Mouse (Mus musculus): ENCODE measurements around the gene Ube2d1. TPM values are rescaled to one million over a fixed set of nuclear protein-coding genes. Genes with fewer than 3 reads are reported as not detected.

Gene Ube2d1
- polyA plus RNA-seq, 1 experiment from 2014 or later = 150 TPM

DNA sequence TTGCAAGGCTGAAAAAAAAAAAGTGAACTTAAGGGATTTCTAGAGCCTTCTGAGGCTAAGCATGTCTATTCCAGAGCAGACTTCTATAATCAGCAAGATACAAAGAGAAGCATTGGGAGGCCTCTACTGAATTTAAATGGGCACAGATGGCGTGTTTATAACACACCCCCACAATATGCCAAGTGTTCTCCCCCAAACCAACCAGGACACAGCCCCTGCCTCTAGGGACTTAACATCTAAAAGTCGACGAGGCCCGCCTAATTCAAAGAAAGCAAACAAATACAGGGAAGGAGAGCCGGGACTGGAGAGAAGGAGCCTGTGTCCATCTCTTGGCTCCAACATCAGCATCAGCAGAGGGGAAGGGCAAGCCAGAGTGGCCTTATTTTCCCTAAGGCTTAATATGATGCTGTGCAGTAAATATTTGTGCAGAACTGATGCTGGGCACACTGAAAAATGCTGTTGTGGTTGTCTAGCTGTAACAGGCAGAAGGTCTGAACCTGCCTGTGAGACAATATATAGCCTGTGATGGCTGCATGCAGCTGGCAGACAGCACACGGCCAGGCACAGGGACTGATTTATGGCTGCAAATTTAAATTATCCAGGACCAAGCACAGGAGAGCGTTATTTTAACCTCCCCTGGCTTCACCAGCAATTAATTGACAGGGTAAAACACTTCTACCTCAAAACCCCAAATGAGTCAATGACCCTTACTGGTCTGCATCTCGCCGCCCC is 11.9 kb downstream of the Ube2d1 start:
- no peak for DNase-seq (ENCODE audit: low spot score)
- WGBS = 72% methylated on average over 9 of the region's 9 CpGs
- 0 out of 2 replicates have a peak, but pooled peaks have one; percentile 36 for ATAC-seq (replicated peaks; ENCODE audit: low FRiP score)
- Histone ChIP-seq H3K4me3 (ENCODE audit: low read depth, low read length) (no peak overlapping the region), H3K4me2 (ENCODE audit: low read depth, low read length, severe bottlenecking) (no peak overlapping the region), H3K4me1 (replicated peaks; ENCODE audit: control insufficient read depth, insufficient read depth, low read length) (no peaks in the 10 kb centered on the region), H3K36me3 (ENCODE audit: control insufficient read depth, insufficient read depth, low read length) (no peaks in the 10 kb centered on the region; the same call in 1 of the 2 replicates), H3K9me3 (ENCODE audit: control insufficient read depth, low read length) (no peaks in the 10 kb centered on the region), H3K9ac (ENCODE audit: low read length) (no peak overlapping the region), H3K27ac (ENCODE audit: low read depth, low read length) (no peak overlapping the region), H3K27me3 (ENCODE audit: control insufficient read depth, insufficient read depth, low read length) (no peaks in the 10 kb centered on the region)

DNA sequence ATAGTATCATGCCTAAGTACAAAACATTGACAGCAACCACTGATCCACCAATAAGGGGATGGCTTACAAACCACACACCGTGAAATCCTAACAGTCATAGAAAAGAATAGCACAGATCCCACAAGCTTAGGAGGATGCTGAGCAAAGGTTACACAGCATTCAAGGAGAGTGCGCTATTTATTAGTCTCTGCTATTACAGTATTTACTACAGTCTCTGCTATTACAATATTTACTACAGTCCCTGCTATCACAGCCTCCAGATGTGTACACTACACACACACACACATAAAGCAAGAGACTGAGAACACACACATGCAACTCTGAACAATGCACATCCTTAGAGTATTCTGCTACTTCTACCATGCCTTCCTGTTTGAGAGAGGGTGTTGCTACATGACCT is 17.1 kb downstream of the Ube2d1 start:
- WGBS = 95% methylated on average over 2 of the region's 2 CpGs

DNA sequence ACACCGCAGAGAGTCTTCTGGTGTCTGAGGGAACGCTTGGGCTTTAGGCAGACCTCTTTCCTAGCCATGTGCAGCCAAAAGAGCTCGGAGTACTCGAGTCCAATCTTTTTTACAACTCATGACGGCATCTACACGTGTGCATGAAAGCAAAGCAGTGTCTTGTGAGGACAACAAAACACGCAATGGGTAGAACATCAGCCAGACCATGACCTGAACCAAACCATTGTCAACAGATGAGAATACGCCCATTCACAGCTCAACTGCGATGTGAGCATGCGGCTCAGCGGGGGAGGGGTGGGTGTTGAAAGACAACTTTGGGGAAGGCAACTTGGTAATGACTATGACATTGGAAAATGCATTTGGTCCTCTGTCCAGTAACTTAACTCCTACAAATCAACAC is 17.6 kb downstream of the Ube2d1 start:
- H3K27ac ChIP-seq (ENCODE audit: low read depth, low read length) = no peak overlapping the region
- H3K9me3 ChIP-seq (ENCODE audit: control insufficient read depth, low read length) = no peaks in the 10 kb centered on the region
- no peaks in the 10 kb centered on the region for H3K4me1 ChIP-seq (replicated peaks; ENCODE audit: control insufficient read depth, insufficient read depth, low read length)
- H3K4me2 ChIP-seq (ENCODE audit: low read depth, low read length, severe bottlenecking) = no peak overlapping the region
- no peak for ATAC-seq (replicated peaks; ENCODE audit: low FRiP score)
- no peaks in the 10 kb centered on the region for H3K36me3 ChIP-seq (ENCODE audit: control insufficient read depth, insufficient read depth, low read length)
- WGBS = 87% methylated on average over 11 of the region's 11 CpGs
- no peak for DNase-seq (ENCODE audit: low spot score)
- H3K9ac ChIP-seq (ENCODE audit: low read length) = no peak overlapping the region
- H3K27me3 ChIP-seq (ENCODE audit: control insufficient read depth, insufficient read depth, low read length) = no peaks in the 10 kb centered on the region
- H3K4me3 ChIP-seq (ENCODE audit: low read depth, low read length) = no peak overlapping the region

More for the DNA sequence above, 17.1 kb downstream of the Ube2d1 start:
- Histone ChIP-seq H3K36me3 (ENCODE audit: control insufficient read depth, insufficient read depth, low read length) (no peaks in the 10 kb centered on the region), H3K4me2 (ENCODE audit: low read depth, low read length, severe bottlenecking) (no peak overlapping the region), H3K9ac (ENCODE audit: low read length) (no peak overlapping the region), H3K27ac (ENCODE audit: low read depth, low read length) (no peak overlapping the region), H3K4me3 (ENCODE audit: low read depth, low read length) (no peak overlapping the region), H3K27me3 (ENCODE audit: control insufficient read depth, insufficient read depth, low read length) (no peaks in the 10 kb centered on the region), H3K4me1 (replicated peaks; ENCODE audit: control insufficient read depth, insufficient read depth, low read length) (no peaks in the 10 kb centered on the region), H3K9me3 (ENCODE audit: control insufficient read depth, low read length) (no peaks in the 10 kb centered on the region)
- DNase-seq (ENCODE audit: low spot score) = no peak
- ATAC-seq (replicated peaks; ENCODE audit: low FRiP score) = no peak

DNA sequence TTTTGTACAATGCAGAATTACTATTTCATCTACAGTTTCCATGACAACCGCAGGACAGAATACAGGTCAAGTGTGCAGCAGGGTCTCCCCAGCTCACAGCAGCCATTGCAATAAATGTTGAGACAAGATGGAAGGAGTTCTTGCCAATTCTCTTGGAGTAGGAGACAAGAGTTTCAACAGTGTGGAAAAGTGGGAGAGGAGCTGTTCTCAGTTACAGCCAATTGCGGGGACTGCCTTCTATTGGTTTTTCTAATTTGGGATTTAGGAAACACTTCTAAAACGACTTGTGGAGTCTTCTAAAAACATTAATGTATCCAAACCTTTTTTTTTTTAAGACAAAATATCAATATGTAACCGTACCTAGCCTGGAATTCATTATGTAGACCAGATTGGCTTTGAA is 20.0 kb downstream of the Ube2d1 start:
- Histone ChIP-seq H3K27me3 (ENCODE audit: control insufficient read depth, insufficient read depth, low read length) (no peaks in the 10 kb centered on the region), H3K4me3 (ENCODE audit: low read depth, low read length) (no peak overlapping the region), H3K4me2 (ENCODE audit: low read depth, low read length, severe bottlenecking) (no peak overlapping the region), H3K27ac (ENCODE audit: low read depth, low read length) (no peak overlapping the region), H3K36me3 (ENCODE audit: control insufficient read depth, insufficient read depth, low read length) (no peaks in the 10 kb centered on the region; the same call in 1 of the 2 replicates), H3K9ac (ENCODE audit: low read length) (no peak overlapping the region), H3K4me1 (replicated peaks; ENCODE audit: control insufficient read depth, insufficient read depth, low read length) (no peaks in the 10 kb centered on the region), H3K9me3 (ENCODE audit: control insufficient read depth, low read length) (no peaks in the 10 kb centered on the region)
- ATAC-seq (replicated peaks; ENCODE audit: low FRiP score) = no peak
- 88% methylated on average over 4 of the region's 4 CpGs for WGBS
- DNase-seq (ENCODE audit: low spot score) = no peak

DNA sequence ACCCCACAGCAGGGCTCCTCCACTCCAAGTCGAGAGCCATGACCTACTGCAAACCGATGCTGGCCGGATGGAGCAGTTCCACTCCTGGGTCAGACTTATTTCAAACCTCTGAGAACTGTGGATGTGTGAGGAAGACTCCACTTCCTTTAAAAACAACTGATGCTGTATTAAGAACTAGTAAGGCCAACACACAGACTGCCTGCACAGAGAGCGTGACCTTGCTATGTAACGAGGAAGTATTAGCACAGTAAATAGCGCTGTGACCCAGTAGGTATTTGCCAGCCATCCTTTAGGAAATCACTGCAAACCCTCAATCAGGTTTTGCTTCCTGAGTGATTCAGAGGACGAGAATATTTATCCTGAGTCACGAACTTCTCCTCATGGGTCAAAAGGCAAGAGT is 23.4 kb downstream of the Ube2d1 start:
- H3K27me3 ChIP-seq (ENCODE audit: control insufficient read depth, insufficient read depth, low read length) = no peaks in the 10 kb centered on the region
- no peak for ATAC-seq (replicated peaks; ENCODE audit: low FRiP score)
- H3K9me3 ChIP-seq (ENCODE audit: control insufficient read depth, low read length) = no peaks in the 10 kb centered on the region
- no peak overlapping the region for H3K4me2 ChIP-seq (ENCODE audit: low read depth, low read length, severe bottlenecking)
- H3K9ac ChIP-seq (ENCODE audit: low read length) = no peak overlapping the region
- WGBS = 88% methylated on average over 8 of the region's 8 CpGs
- H3K4me3 ChIP-seq (ENCODE audit: low read depth, low read length) = no peak overlapping the region
- no peaks in the 10 kb centered on the region; the same call in 1 of the 2 replicates for H3K36me3 ChIP-seq (ENCODE audit: control insufficient read depth, insufficient read depth, low read length)
- H3K4me1 ChIP-seq (replicated peaks; ENCODE audit: control insufficient read depth, insufficient read depth, low read length) = no peaks in the 10 kb centered on the region
- no peak overlapping the region for H3K27ac ChIP-seq (ENCODE audit: low read depth, low read length)
- DNase-seq (ENCODE audit: low spot score) = no peak

DNA sequence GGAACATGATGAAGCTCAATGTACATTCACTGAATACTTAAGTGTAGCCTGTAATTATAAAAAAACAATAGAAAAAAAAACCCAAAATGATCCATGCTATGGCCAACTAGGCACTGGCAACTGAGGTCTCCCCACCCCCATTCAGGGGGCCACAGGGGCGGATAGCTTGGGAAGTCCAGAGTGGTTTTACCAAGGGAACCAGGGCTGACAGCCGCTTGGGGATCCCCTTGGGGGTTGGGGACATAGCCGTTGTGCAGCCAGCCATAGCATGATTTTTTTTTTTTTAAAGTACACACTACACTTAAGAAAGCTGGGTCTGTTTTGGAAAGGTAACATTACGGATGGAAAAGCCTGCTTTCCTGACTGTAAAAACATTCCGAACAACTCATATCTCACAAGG is 26.1 kb downstream of the Ube2d1 start:
- no peaks in the 10 kb centered on the region for H3K9me3 ChIP-seq (ENCODE audit: control insufficient read depth, low read length)
- H3K4me2 ChIP-seq (ENCODE audit: low read depth, low read length, severe bottlenecking) = no peak overlapping the region
- ATAC-seq (replicated peaks; ENCODE audit: low FRiP score) (no peak), DNase-seq (ENCODE audit: low spot score) (no peak)
- no peak overlapping the region for H3K4me3 ChIP-seq (ENCODE audit: low read depth, low read length)
- H3K27ac ChIP-seq (ENCODE audit: low read depth, low read length) = no peak overlapping the region
- H3K36me3 ChIP-seq (ENCODE audit: control insufficient read depth, insufficient read depth, low read length) = no peaks in the 10 kb centered on the region; the same call in 1 of the 2 replicates
- H3K9ac ChIP-seq (ENCODE audit: low read length) = no peak overlapping the region
- H3K4me1 ChIP-seq (replicated peaks; ENCODE audit: control insufficient read depth, insufficient read depth, low read length) = no peaks in the 10 kb centered on the region
- no peaks in the 10 kb centered on the region for H3K27me3 ChIP-seq (ENCODE audit: control insufficient read depth, insufficient read depth, low read length)
- WGBS = 93% methylated on average over 5 of the region's 5 CpGs

DNA sequence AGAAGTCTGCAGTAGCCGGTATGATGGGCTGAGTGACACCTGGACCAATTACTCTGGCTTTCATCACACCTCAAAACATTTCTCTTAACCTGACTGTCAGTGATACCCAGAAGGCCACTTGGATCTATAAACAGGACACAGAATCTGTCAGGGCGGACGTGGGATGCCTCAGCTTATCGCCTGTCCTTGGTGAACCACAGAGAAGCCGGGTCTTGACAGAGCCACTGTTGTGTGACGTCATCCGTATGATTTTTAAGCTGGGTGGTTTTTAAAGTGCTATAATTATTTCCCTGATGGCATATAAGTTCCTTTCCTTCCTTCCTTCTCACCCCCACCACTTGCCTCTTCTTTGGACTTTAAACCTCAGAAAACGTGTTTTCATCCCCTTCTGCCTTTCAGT is 26.5 kb downstream of the Ube2d1 start:
- H3K27ac ChIP-seq (ENCODE audit: low read depth, low read length) = no peak overlapping the region
- H3K36me3 ChIP-seq (ENCODE audit: control insufficient read depth, insufficient read depth, low read length) = no peaks in the 10 kb centered on the region; the same call in 1 of the 2 replicates
- no peak for DNase-seq (ENCODE audit: low spot score)
- no peaks in the 10 kb centered on the region for H3K27me3 ChIP-seq (ENCODE audit: control insufficient read depth, insufficient read depth, low read length)
- ATAC-seq (replicated peaks; ENCODE audit: low FRiP score) = no peak
- WGBS = 93% methylated on average over 8 of the region's 8 CpGs
- no peaks in the 10 kb centered on the region for H3K4me1 ChIP-seq (replicated peaks; ENCODE audit: control insufficient read depth, insufficient read depth, low read length)
- no peaks in the 10 kb centered on the region for H3K9me3 ChIP-seq (ENCODE audit: control insufficient read depth, low read length)
- H3K4me3 ChIP-seq (ENCODE audit: low read depth, low read length) = no peak overlapping the region
- H3K4me2 ChIP-seq (ENCODE audit: low read depth, low read length, severe bottlenecking) = no peak overlapping the region
- H3K9ac ChIP-seq (ENCODE audit: low read length) = no peak overlapping the region

DNA sequence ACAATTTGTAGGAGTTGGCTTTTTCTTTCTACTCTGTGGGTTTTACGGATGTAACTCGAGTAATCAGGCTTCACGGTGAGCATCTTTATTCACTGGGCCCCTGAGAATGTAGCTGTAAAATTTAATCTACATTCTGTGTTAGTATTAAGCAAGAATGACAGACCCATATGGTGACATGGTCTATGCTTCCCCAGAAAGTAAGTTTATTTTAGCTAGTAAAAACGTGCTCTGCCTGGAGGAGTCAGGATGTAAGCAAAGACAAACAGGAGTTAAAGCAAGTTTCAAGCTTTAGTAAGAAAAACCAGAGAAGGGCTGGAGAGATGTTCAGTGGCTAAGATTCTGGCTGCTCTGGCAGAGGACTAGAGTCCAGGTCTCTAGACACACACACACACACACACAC is 31.9 kb downstream of the Ube2d1 start:
- no peak for DNase-seq (ENCODE audit: low spot score)
- Histone ChIP-seq H3K4me2 (ENCODE audit: low read depth, low read length, severe bottlenecking) (no peak overlapping the region), H3K27me3 (ENCODE audit: control insufficient read depth, insufficient read depth, low read length) (no peaks in the 10 kb centered on the region), H3K4me1 (replicated peaks; ENCODE audit: control insufficient read depth, insufficient read depth, low read length) (no peaks in the 10 kb centered on the region), H3K27ac (ENCODE audit: low read depth, low read length) (no peak overlapping the region), H3K4me3 (ENCODE audit: low read depth, low read length) (no peak overlapping the region), H3K9ac (ENCODE audit: low read length) (no peak overlapping the region), H3K9me3 (ENCODE audit: control insufficient read depth, low read length) (no peaks in the 10 kb centered on the region), H3K36me3 (ENCODE audit: control insufficient read depth, insufficient read depth, low read length) (no peaks in the 10 kb centered on the region; the same call in 1 of the 2 replicates)
- ATAC-seq (replicated peaks; ENCODE audit: low FRiP score) = no peak
- WGBS = 89% methylated on average over 4 of the region's 4 CpGs

DNA sequence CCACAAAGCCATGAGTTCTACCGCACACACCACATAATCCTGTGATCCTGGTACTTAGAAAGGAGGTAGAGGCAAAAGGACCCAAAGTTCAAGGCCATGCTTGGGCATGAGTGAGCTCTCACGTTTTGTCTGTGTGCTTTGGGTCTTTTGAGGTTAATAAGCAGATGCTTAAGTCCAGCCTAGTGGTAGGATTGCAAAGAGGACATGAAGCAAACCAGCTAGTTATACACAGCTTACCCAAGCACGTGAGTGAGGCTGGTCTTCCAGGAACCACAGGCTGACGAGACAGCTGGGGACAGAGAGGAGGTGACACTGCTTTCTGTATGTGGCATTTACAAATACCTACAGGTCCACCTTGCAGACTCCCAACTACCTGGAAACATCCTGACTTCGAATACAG is 32.6 kb downstream of the Ube2d1 start:
- ATAC-seq (replicated peaks; ENCODE audit: low FRiP score) = no peak
- WGBS = 79% methylated on average over 5 of the region's 5 CpGs

More for the DNA sequence above, 32.6 kb downstream of the Ube2d1 start:
- Histone ChIP-seq H3K9ac (ENCODE audit: low read length) (no peak overlapping the region), H3K4me2 (ENCODE audit: low read depth, low read length, severe bottlenecking) (no peak overlapping the region), H3K4me1 (replicated peaks; ENCODE audit: control insufficient read depth, insufficient read depth, low read length) (no peaks in the 10 kb centered on the region), H3K27ac (ENCODE audit: low read depth, low read length) (no peak overlapping the region), H3K36me3 (ENCODE audit: control insufficient read depth, insufficient read depth, low read length) (no peaks in the 10 kb centered on the region; the same call in 1 of the 2 replicates), H3K4me3 (ENCODE audit: low read depth, low read length) (no peak overlapping the region), H3K9me3 (ENCODE audit: control insufficient read depth, low read length) (no peaks in the 10 kb centered on the region), H3K27me3 (ENCODE audit: control insufficient read depth, insufficient read depth, low read length) (no peaks in the 10 kb centered on the region)
- no peak for DNase-seq (ENCODE audit: low spot score)
